Mouse (Mus musculus) MEL (cell line): ENCODE results near the gene Tbc1d14.

ENCODE experiments used
- CTCF ChIP-seq, 3 experiments: IDR thresholded peaks in 2 of 3; conservative IDR thresholded peaks in 1 of 3; 2 replicates each; pipeline ENCODE4 v1.5.1; 2011 to 2012; ENCODE audit warnings: low read length in 3 of 3, low read depth in 2 of 3, mild to moderate bottlenecking in 2 of 3, improper control_type of control experiment in 1 of 3, inconsistent platforms in 1 of 3, mixed read lengths in 1 of 3, moderate library complexity in 1 of 3; ENCODE audit not compliant: control insufficient read depth in 1 of 3, insufficient read depth in 1 of 3, poor library complexity in 1 of 3, severe bottlenecking in 1 of 3
- MAZ ChIP-seq: IDR thresholded peaks from 2 replicates; pipeline ENCODE4 v1.6.1; 2012; ENCODE audit warnings: low read depth, mild to moderate bottlenecking, inconsistent platforms, low read length, improper control_type of control experiment
- POLR2A ChIP-seq, 2 experiments: IDR thresholded peaks; 2 replicates each; pipeline ENCODE4 v1.6.1; 2011 to 2012; ENCODE audit warnings: low read length in 2 of 2, mild to moderate bottlenecking in 2 of 2, control low read depth in 1 of 2, improper control_type of control experiment in 1 of 2, low read depth in 1 of 2, moderate library complexity in 1 of 2; ENCODE audit not compliant: control insufficient read depth in 1 of 2, insufficient read depth in 1 of 2, poor library complexity in 1 of 2
- RAD21 ChIP-seq: IDR thresholded peaks from 2 replicates; pipeline ENCODE4 v1.6.1; 2011; ENCODE audit warnings: mild to moderate bottlenecking, low read depth, low read length, improper control_type of control experiment
- TAL1 ChIP-seq: IDR thresholded peaks from 2 replicates; pipeline ENCODE4 v1.6.1; 2012; ENCODE audit warnings: mild to moderate bottlenecking, inconsistent platforms, low read length, moderate library complexity, mixed read lengths
- USF2 ChIP-seq, 2 experiments: IDR thresholded peaks; 2 replicates each; pipeline ENCODE4 v1.6.1; 2011 to 2012; ENCODE audit warnings: improper control_type of control experiment in 2 of 2, low read length in 2 of 2, borderline replicate concordance in 1 of 2, inconsistent platforms in 1 of 2, low read depth in 1 of 2, mild to moderate bottlenecking in 1 of 2; ENCODE audit not compliant: insufficient read depth in 1 of 2
- ZKSCAN1 ChIP-seq: IDR thresholded peaks from 2 replicates; pipeline ENCODE4 v1.6.1; 2012; ENCODE audit warnings: low read depth, mild to moderate bottlenecking, inconsistent platforms, low read length, improper control_type of control experiment, moderate library complexity

DNA sequence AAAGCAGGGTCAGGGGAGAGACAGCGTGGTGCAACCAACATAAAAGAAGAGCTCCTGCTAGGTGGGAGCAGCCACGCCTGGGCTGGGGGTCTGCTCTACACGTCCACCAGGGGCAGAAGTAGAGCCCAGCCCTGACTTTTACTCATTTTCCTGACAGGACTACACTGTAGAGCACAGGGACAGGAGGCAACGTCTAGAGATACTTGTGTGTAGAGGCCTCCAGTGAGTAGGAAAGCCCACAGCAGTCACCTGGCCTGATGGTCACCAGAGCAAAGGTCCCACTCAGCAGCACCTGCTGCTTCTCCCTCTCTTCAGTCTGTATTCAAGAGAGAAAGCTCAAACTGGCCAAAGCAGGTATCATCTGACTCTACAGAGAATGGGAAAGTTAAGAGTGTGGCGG, 87.4 kb downstream of the Tbc1d14 start:
- no peak for TF ChIP-seq MAZ
- TF ChIP-seq TAL1, result no peak
- TF ChIP-seq POLR2A (IDR thresholded peaks at IDR 0.05; ENCODE audit: control insufficient read depth in 1 of 2, insufficient read depth in 1 of 2, low read depth in 1 of 2, low read length in 2 of 2, poor library complexity in 1 of 2), result no peak
- no peak for TF ChIP-seq USF2 (IDR thresholded peaks at IDR 0.05; ENCODE audit: borderline replicate concordance in 1 of 2, insufficient read depth in 1 of 2, low read depth in 1 of 2, low read length in 2 of 2)
- TF ChIP-seq RAD21, result no peak
- TF ChIP-seq CTCF (IDR thresholded peaks at IDR 0.05 in 2 of 3, conservative IDR thresholded peaks at IDR 0.05 in 1 of 3; ENCODE audit: control insufficient read depth in 1 of 3, insufficient read depth in 1 of 3, low read depth in 2 of 3, low read length in 3 of 3, poor library complexity in 1 of 3, severe bottlenecking in 1 of 3), result no peak
- TF ChIP-seq ZKSCAN1, result no peak
